Mouse (Mus musculus): ENCODE results near the gene Parp8.

The Parp8 gene

DNA sequence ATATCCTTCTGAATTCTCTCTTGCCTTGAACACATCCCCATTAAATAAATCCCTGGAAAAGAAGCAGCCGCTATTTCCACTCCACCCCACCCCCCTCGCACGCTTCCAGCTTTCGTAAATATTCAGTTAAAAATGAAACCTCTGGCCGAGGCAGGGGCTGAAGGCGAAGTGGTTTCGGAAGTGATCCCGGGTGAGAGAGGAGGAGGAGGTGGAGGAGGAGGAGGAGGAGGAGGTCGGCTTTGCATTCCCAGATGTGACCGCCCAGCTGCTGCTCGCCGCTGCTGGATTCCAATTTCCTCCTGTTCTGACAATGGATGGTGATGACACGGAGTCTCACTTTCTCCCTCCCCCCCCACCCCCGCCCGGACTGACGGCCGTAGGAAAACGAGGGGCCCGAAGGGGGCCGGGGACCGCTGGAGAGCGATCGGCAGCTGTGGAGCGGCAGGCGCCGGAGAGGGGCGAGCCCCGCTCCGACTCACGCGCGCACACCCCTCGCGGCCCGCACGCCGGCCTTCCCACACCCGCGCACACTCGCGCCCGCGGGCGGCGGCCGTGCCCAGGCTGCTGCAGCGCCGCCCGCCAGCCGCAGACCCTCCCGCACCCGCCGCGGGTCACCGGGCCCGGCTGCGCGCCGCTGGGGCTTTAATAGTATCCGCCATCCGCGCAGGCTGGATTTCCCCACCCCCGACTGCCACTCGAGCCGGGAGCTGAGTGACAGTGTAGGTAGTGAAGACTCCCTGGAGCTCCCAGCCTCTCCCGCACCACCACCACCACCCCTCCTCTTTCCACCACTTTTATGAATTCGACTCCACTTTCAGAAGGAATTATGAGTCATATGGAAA lies at the start of gene Parp8:
Gene Parp8, minus strand, starts transcription at position 312 of the 842 bp plus-strand sequence.
- peak; percentile 77 for DNase-seq (ENCODE audit: low read depth, low spot score)

DNA sequence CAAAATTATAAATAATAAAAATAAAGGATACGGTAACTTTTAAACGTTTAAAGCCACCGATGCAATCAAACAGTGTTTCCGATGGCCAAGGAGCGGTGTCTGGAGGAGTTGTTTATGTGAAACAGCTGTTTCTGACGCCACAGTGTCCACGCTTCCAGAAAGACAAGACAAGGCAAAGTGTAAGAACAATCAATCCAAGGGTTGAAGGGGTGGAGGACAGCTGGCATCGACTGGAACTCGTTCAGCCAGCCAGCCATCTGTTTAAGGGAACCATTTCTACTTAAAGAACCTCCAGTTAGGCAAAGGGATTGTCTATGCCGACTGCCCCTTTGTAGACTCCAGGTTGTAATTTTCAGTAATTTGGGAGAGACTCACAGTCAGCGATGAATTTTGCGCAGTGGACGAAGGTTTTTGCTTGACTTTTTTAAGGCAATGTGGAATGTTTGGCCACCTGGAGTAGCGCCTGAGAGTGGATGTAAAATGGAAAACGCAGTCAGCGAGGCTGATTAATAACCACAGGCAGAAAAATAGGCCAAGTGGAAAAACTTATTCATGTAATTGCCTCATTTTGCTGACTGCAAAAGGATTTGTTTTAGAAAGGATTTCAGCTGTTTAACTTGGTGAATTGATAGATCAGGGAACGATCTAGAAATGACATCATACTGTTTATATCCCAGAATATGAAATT lies 37.4 kb upstream of the Parp8 start:
- no peak for DNase-seq (ENCODE audit: low read depth, low spot score)

DNA sequence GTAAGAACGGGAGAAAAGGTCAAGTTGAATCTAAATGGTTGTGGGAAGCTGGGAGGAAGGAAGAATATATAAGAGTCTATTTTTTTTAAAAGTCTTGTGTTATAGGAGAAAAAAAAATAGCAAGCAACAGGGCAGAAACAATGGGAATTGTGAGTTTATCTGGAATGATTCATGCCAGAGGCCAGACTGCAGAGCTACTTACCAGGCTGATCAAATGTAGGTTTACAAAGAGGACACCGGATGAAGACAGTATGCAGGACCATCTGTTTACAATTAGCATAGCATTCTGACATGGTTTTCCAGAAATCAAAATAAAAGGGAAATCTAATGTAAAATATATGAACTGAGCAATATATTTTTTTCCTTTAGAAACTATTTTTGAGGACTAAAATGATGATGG lies 31.1 kb upstream of the Parp8 start:
- peak; percentile 63 for DNase-seq (ENCODE audit: low read depth, low spot score)

DNA sequence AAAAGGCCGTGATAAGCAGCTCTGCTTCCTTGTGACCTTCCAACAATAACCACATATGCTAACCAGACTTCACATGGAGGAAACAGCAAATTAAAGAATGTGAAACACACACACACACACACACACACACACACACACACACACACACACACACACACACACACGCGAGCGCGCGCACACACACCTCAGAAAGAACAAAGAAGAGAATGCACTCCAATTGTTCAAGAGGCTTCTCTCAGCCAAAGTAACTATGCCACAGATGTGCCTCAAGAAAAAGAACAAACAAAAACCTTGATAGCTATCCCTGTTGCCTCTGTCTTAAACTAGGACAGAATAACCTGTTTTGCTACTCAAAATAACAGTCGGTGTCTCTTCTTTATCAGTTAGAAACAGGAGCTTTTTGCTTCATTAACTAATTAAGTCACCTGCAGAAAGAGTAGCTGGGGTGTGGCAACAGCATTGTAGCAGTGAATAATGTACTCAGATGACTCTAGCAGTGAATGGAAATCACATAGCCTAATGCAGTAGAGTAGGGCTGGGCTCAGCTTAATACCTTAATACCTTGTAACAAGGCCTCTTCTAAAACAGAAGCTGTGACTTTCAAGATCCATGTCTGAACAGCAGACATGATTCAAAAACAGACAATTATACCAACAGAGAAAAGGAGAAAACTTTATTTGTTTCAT lies 29.6 kb upstream of the Parp8 start:
- no peak for DNase-seq (ENCODE audit: low read depth, low spot score)

DNA sequence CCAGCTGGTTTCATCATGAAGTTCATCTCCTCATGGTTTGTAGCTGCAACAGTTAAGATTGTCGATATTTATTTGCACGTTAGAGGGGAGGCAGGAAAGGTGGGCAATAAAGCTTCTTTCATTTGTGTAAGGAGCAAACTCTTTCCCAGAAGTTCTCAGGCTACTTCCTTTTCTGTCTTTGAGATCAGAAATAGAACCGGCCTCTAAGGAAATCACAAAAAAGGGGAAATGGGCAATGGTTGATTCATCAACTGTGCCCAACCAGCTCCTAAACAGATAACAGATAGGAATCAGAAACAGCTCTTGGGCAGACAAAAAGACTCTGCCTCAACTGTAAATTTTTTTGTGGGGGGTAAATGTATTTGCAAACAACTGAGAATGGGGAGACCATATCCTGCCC lies 27.4 kb upstream of the Parp8 start:
- no peak for DNase-seq (ENCODE audit: low read depth, low spot score)

DNA sequence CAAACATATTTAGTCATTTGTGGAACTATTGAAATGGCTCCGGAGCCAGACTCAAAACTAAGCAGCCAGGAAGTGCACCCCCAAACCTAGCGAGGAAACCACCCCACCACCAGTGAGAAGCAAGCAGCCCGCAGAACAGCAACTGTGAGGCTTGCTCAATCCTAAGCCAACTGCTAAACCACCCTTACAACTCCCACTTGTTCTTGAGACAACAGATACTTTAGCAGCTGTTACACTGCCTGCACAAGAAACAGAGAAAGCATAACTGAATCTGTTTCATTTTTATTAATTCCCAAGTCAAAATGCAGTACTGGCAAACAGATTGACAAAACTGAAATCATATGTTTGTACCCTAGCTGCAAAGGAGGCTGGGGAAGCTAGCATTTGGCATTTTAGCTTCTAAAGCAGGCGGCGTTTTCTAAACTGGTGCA lies 23.2 kb upstream of the Parp8 start:
- DNase-seq (ENCODE audit: low read depth, low spot score), result no peak

DNA sequence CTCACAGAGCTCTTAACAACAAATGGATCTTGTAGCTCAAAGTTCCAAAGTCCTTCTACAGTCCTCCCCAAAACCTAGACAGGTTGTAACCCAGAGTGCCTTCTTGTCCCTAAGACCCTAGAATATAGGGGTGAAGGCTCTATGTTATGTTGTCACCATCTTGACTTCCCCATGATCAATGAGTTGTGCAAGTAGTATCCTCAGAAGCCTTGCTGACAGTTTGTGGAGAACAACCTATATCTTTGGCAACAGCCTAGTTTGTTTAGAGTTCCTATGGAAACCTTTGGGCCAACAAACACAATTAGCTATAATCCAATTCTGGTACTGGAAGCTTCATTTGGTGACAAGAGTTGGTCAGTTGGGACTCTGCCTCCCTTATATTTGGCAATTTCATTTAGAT lies 18.2 kb upstream of the Parp8 start:
- DNase-seq (ENCODE audit: low read depth, low spot score), result no peak

DNA sequence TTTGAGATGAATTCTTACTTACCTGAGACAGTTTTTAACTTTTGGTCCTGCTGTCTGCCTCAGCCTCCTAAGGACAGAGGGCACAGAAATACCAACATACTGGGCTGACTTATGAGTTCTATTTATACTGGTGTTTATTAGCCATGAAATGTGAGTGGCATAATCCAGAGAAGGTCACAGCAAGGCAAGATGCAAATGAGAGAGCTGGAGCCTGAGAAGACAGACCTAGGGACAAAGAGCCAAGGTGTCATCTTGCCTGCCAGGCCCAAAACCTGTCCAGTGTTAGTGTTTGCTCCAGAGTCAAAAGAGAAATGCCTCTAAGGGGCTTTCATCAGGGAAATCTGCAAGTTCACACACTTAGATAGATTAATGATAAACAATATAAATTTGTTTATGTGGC lies 15.7 kb upstream of the Parp8 start:
- DNase-seq (ENCODE audit: low read depth, low spot score), result no peak

DNA sequence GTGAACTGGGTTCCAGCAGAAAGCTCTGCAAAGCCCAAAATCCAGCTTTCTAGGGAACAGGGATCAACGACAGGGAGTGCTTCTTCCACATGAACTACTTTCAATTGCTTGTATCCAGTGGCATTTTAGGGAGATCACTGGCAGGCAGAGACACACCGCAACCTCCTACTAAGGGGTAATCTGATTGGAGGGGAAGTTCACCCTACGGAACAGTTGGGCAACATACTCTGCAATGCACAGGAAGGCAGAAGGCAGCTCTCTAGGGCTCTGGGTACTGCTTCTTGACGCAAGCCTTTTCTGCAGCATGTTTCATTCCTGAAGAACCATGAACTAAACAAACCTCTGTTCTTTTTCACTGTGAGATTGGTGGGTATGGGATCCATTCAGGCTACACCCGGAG lies 10.9 kb upstream of the Parp8 start:
- no peak for DNase-seq (ENCODE audit: low read depth, low spot score)

DNA sequence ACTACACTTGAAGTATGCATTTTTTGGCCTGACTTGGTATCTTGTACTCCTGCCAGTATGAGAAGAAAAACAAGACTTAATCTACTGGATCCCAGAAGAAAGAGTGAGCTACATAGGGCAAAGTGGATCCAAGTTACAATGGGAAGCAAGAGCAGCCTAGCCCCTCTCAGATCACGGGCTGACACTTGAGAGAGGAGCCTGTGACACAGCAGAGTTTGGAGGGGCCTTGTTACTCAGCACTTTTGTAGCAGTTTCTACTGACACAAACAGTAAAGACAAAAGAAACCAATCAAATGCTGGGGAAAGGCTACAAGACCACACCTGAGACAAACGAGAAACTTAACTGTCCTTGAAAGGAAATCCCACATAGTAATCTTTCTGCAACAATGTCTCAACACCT lies 9.8 kb upstream of the Parp8 start:
- no peak for DNase-seq (ENCODE audit: low read depth, low spot score)

DNA sequence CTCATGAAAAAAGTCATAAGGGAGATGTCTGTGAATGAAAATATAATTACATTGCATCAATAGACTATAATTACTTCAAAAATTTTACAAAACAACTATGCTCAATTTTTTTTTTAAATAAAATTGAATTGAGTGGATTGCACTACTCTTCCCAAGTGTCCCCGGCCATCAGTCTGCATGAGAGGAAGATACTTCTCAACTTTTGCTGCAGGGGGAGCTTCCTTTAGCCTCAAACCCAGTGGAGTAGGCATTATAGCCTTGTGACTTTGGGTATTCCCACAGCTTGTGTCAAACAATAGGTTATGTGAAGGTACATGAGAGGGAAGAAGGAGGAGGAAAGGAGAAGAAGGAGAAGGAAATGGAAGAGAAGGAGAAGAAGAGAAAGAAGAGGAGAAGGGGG lies 9.3 kb upstream of the Parp8 start:
- DNase-seq (ENCODE audit: low read depth, low spot score), result no peak

DNA sequence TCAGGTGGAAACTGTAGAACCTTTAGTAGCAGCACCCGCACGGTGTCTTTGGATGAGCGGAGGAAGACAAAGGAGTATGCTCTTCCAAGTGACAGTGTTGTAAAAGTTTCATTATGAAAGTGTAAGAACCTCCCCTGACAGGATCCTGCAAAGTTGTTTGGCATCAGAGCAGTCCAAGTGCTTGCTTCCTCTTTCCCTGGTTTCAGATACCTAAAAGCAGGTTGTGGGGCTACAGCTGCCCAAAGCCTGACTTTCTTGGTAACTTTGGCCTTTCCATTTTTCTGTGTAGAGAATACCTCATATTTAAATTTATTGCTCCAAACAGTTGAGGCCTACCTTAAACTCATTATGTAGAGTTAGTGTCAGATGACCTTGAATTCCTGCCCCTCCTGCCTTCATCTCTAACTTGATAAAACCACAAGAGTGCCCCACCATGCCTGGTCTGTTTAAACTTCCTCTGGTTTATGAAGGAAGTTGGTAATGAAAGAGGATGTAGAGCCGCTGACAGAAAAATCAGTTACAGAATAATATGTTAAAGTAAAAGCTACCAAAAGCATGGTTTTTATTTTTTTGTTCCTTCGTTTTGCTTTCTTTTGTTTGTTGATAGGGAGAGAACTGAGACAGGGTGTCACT lies 8.5 kb upstream of the Parp8 start:
- no peak for DNase-seq (ENCODE audit: low read depth, low spot score)

DNA sequence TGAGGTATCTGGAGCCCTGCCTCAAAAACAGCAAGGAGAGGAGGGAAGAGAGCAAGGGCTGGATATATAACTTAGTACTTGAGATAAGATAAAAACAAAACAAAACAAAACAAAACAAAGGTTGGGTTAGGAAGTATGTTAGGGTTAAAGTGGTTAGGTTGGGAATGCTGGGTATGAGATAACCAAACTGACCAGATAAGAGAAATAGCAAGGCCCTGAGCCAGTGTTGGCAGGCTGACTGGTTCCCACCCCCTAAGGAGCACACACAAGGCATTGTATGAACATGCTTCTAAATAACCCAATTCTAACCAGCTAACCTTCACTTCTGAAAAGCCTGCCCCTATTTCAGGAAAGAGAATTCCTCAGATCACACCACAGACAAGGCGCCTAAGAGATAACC lies 7.1 kb upstream of the Parp8 start:
- no peak for DNase-seq (ENCODE audit: low read depth, low spot score)

DNA sequence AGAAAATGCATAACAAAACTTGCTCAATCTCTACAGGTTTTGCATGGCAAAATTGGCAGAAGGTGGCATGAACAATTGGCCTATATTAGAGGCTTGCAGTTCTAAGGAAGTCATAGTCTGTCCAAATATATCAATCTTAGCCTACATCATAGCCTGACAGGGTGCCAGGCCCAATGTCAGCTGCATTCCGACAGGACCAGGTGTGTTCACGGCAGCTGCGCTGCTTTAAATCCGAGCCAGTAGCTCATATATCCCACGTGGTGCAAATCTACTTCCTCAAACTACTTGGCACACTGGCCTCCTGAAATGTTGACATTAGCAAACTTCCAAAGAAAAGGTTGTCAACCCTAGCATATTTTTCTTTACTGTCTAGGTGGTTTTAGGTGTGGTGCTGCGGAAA lies 6.2 kb upstream of the Parp8 start:
- no peak for DNase-seq (ENCODE audit: low read depth, low spot score)

DNA sequence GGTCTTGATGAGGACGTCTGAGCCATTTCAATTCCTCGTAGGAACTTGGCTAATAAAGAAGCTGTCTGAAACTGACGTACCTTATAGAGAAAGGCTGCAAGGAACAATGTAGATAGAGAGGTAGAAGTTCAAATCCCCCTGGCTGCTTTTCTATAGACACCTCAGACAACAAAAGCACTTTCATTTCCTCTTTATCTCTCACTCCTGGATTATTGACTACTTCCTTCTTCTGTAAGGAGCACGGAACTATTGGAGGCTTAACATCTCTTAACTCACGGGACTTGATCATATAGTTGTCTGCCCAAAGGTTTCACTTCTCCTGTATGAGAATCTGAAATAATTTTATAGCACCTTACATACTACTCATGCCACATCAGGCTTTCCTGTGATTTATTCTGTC lies 2.9 kb upstream of the Parp8 start:
- DNase-seq (ENCODE audit: low read depth, low spot score), result no peak

DNA sequence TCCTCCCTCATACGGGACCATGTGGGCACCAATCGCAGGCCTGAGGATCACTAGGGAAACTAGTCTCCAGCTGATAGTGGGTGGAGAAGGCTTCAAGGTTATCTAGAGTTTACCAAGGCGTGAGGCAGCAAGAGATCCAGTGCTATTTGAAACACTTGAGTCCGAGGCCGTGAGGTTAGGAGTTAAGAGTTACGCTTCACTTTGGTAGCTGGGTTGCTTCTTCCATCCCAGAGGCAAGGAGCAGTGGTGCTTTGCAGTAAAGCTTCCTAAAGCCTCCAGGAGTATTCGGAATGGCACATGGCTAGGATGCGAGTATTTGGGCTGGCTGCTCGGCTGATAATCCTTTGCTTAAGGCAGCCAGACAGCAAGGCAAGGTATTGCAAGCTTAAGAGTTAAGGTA lies 2.0 kb upstream of the Parp8 start:
- no peak for DNase-seq (ENCODE audit: low read depth, low spot score)

DNA sequence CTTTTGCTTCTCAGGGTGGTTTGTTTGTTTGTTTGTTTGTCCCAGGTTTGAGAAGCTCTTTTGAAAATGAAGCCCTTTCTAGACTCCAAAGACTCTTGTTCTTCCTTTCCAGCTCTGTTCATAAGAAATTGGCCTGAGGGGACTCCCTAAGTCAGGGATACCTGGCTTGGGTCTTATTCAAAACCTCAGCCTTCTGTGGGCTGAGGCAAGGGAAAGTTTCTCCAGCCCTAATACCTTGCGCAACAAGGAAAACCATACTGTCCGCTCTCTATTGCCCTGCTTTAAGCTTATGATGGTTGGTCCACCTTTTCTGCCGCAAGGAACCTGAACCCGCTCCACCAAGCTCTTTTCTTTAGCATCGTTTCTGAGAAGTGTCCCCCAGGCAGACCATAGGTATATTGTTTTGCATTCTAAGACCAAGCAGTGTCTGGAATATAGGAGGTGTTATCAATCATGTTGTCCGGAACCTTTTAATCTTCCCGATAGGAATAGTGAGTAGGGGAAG lies 991 bp upstream of the Parp8 start:
- DNase-seq (ENCODE audit: low read depth, low spot score), result peak; percentile 39

DNA sequence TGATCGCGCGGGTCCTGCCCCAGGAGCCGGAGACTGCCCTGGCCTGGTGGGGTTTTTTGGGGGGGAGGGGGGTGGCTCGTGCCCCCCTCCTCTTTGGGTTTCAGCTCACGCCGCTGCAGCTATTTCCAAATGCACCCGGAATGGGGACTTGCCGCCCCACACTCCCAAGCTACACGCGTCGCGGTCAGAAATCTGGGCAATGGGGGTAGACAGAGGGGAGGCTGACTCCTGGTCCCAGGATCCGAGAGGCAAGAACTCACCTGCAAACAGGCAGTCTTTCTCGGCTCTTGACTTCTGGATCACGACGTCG lies 466 bp downstream of the Parp8 start:
- no peak for DNase-seq (ENCODE audit: low read depth, low spot score)

DNA sequence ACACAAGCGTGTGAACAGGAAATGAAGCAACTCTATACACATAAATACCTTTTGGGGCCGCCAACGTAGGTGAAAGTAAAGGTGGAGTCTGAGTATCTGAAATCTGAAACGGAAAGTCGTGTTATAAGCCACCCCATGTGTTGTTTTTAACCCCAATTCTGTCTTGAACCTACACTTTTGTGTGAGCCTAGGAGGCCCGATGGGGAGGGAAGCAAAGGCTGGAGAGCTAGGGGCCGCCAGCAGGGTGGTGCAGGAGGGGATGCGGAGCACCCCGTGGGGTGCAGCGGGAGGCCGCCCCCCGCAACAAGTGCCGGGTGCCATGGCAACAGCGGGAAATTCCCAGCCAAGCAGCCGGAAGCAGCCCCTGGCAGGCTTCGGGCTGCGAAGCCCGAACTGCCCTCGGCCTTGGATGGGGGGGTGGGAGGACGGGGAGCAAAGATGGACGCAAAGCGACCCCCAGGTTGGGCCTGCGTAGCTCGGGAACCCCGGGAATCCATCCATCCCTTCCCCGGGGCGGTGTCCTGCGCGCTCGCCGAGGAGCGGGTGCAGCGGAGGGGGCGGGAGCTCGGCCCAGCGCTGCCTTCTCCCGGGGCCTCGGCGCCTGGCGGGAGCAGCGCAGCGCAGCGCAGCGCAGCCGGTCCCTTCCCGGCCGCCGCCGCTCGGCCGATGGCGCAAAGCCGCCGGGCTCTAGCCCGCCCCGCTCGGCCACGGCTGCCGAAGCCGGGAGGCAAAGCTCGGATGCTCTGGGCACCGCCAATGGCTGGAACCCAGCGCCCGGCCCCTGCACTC lies 1.0 kb downstream of the Parp8 start:
- DNase-seq (ENCODE audit: low read depth, low spot score), result peak; percentile 49

DNA sequence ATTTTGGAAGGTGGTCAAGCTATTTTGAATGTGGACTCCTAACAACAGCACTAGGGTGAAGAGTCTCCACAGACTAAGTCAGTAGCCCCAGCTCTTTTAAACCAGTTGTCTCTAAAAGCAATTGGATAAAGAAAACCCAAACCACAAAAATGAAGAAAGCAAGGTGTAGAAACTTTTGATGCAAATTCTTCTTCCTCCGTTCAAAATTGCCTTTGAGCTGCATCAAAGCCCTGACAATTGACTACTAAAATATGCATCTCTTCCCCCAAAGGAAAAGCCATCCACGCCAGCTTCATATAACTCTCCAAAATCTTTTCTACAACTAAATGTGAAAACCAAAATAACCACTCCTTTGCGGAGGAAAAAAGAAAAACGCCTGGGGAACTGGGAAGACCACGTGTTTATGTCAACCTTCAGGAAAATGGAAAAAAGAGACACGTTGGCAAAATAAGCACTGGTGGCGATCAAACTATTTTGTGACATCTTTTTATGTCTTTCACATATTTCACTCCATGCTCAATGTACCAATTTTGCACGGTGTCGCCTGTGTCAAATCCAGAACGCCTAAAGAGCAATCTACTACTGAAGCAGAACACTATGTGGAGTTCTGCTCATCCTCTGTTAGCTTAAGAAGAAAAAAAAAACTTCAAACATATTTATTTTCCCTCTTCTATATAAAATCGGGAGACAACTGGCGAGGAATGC lies 1.8 kb downstream of the Parp8 start:
- DNase-seq (ENCODE audit: low read depth, low spot score), result no peak

DNA sequence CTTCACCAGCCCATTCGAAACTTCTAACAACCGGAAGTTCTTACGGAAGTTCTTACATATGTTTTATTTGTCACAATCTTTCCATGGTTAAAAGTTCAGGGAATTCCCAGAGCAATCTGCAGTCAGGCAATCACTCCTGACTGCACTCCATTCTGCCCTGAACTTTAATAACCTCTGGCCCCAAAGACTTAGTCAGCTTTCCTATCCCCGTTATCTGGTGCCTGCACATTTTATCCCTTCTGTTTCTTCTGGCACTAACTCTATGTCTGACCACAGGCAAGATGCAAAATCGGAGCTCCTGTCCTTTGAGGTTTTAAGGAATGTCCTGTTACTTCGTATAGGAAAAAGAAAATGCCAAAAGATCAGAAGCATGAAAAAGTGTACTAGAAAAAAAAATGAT lies 4.7 kb downstream of the Parp8 start:
- peak; percentile 74 for DNase-seq (ENCODE audit: low read depth, low spot score)

Measured in 3T3-L1 (cell line).